Mouse (Mus musculus) lung, adult 2 months (tissue): ENCODE results near the gene Atp9a.

Experiments used
- CTCF ChIP-seq: fragments of 200-500 bp; IDR thresholded peaks from 2 replicates; pipeline ENCODE4 v1.5.1; 2011; ENCODE audit warnings: mild to moderate bottlenecking, low read length, control low read depth; ENCODE audit not compliant: insufficient read depth
- POLR2A ChIP-seq: fragments of 200-500 bp; IDR thresholded peaks from 2 replicates; pipeline ENCODE4 v1.6.1; 2011; ENCODE audit warnings: low read depth, mild to moderate bottlenecking, control low read depth, low read length, borderline replicate concordance; ENCODE audit errors: extremely low read depth

DNA sequence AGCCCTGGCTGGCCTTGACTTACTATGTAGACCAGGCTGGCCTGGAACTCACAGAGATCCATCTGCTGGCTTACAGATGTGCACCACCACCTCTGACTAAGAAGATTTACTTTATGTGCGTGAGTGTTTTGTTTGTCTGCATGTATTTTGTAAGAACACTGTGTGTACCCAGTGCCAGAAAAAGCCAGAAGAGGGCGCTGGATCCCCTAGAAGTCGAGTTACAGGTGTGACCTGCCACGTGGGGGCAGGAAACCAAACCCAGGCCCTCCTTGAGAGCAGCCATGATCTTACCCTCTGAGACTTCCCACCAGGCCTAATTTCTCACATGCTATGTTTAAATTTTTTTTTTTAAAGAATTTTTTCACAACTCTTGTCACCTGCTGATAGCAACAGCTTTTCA is 22.5 kb downstream of the Atp9a start:
- TF ChIP-seq CTCF (no peak), POLR2A (no peak)
